Mouse (Mus musculus) CH12.LX (cell line): ENCODE results near the gene Traf3.

Experiments
- CTCF ChIP-seq, 2 experiments: IDR thresholded peaks in 1 of 2; conservative IDR thresholded peaks in 1 of 2; 2 replicates each; pipeline ENCODE4 v1.5.1; 2011 to 2012; ENCODE audit warnings: low read depth in 2 of 2, low read length in 2 of 2, improper control_type of control experiment in 1 of 2, inconsistent platforms in 1 of 2, mild to moderate bottlenecking in 1 of 2, moderate library complexity in 1 of 2
- EP300 ChIP-seq: IDR thresholded peaks from 2 replicates; pipeline ENCODE4 v1.6.1; 2011; ENCODE audit warnings: low read length, improper control_type of control experiment
- JUND ChIP-seq: conservative IDR thresholded peaks from 2 replicates; pipeline ENCODE4 v1.6.1; 2011; ENCODE audit warnings: low read depth, low read length, improper control_type of control experiment
- NRF1 ChIP-seq: IDR thresholded peaks from 2 replicates; pipeline ENCODE4 v1.6.1; 2014; ENCODE audit warnings: low read depth, mild to moderate bottlenecking, inconsistent platforms, low read length, improper control_type of control experiment, moderate library complexity
- PAX5 ChIP-seq: IDR thresholded peaks from 2 replicates; pipeline ENCODE4 v1.6.1; 2012; ENCODE audit warnings: low read length, inconsistent platforms, mixed read lengths
- POLR2A ChIP-seq: IDR thresholded peaks from 2 replicates; pipeline ENCODE4 v1.6.1; 2011; ENCODE audit warnings: low read depth, mild to moderate bottlenecking, improper control_type of control experiment, low read length
- POLR2AphosphoS2 ChIP-seq: IDR thresholded peaks from 2 replicates; pipeline ENCODE4 v1.6.1; 2011; ENCODE audit warnings: low read depth, low read length, improper control_type of control experiment
- RCOR1 ChIP-seq: conservative IDR thresholded peaks from 2 replicates; pipeline ENCODE4 v1.6.1; 2012; ENCODE audit warnings: low read depth, mild to moderate bottlenecking, inconsistent platforms, low read length, improper control_type of control experiment
- ZC3H11A ChIP-seq: IDR thresholded peaks from 2 replicates; pipeline ENCODE4 v1.6.1; 2012; ENCODE audit warnings: low read depth, mild to moderate bottlenecking, inconsistent platforms, low read length, improper control_type of control experiment

GRCm38 (mm10) chr12:111143509-111144063 lies 22.6 kb upstream of the Traf3 start:
- TF ChIP-seq CTCF (conservative IDR thresholded peaks at IDR 0.05 in 1 of 2, IDR thresholded peaks at IDR 0.05 in 1 of 2; ENCODE audit: low read depth in 2 of 2, low read length in 2 of 2) (no peak), PAX5 (no peak), POLR2A (no peak), JUND (no peak), NRF1 (no peak), ZC3H11A (no peak), RCOR1 (no peak), EP300 (no peak), POLR2AphosphoS2 (no peak)
